Mouse (Mus musculus) MEL-GATA-1-ER (cell line): ENCODE results near the gene Mrpl1.

Experiments used
- DNase-seq: peaks from one replicate; pipeline ENCODE4 v3.0.0-alpha.2; 2012; ENCODE audit warnings: low read depth; ENCODE audit errors: extremely low read depth

The Mrpl1 gene

DNA sequence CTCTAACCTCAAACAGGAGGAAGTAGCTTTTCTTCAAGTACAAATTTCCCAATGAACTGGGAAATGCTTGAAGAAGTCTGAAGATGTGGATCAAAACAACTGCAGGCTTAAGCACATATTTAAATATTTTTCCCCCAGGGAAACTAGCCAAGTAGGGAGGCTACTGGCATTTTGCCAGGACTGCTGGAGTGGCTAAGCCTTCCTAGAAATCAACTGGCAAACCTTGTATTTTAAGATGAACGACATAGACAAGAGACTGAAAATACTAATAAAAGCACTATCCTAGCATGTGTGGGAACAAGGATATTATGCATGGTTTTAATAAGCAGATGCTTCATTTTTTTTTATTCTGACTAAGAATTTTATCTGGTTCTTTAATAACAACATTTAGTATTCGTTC lies 2.4 kb upstream of the Mrpl1 start:
- DNase-seq, result peak; percentile 53

DNA sequence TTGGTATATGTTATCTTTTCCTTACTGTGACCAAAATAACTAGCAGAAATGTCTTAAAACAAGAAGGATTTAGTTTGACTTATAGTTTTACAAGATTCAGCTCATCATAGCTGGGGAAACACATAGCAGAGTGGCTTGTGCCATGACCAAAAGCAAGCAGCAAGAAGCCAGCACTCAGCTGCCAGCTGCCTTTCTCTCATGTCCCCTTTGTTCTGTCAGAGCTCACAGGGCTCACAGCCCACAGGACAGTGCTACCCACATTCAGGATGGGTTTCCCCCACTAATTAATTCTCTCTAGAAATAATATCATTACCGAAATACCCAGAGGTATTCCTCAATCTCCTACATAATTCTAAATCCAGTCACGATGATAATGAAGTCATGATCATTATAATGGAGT lies 1.8 kb upstream of the Mrpl1 start:
- DNase-seq, result no peak

DNA sequence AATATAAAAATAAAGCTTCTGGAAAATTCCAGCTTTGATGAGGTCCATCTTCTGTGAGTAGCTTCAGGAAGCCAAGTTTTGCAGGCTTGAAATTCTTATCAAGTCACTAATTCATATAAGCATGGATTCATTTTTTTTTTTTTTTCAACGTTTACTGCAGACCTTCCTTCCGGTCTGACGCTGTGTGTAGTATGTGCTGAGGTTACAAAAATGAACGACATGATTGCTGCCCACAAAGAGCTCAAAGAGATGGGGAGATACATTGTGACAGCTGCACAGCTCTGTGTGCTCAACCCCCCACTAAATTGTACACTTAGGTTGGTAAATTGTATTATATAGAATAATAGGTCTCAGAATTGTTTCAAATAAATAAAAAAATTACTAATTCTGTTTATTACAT lies 750 bp upstream of the Mrpl1 start:
- DNase-seq, result no peak

DNA sequence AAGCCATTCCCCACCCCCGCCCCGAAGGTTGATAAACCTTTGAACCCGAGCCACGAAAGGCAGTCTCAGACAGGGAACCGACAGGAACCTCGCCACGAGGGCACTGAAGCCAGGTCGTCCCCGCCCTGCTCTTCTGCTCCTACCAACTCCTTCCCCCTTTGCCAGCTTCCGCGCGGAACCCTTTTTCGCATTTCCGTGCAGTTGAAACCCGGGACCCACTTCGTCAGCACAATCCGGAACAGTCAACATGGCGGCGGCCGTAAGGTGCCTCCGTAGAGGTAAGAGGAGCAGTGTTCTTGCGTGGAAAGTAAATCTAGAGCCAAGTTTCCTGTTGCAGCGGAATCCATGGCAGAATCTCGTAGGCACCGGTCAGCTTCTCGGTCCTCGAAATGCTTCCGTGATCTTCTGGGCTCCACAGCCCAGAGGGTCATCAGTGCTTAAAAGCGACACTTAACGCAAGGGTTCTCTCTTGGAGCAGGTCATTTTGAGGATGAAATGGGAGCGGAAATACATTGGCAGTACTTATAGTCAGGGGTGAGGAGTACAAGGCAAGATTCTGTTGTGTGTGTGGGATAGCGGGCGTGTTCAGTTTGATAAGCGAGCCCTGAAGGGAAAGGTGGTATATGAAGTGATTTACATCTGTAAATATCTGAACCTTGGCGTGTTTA lies 757 bp downstream of the Mrpl1 start:
- peak; percentile 89 for DNase-seq

DNA sequence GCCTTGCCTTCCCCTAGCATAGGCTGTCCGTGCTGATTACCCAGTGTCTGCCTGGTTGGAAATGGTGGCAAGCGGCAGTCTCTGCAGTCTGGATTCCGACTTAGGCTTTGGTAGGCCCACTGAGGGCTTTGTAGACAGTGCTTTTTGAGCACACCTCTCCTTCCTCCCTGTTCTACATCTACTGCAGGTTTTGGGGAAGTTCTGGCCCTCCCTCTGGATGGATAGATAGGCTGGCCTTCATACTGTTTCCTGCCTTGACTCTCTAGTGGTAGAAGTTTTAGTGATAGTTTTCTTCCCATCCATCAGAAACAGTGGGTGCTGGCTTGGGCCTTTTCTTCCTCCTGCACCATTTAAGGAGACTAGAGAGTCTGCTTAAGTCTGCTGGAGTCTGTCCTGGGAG lies 9.4 kb downstream of the Mrpl1 start:
- DNase-seq, result peak; percentile 63

DNA sequence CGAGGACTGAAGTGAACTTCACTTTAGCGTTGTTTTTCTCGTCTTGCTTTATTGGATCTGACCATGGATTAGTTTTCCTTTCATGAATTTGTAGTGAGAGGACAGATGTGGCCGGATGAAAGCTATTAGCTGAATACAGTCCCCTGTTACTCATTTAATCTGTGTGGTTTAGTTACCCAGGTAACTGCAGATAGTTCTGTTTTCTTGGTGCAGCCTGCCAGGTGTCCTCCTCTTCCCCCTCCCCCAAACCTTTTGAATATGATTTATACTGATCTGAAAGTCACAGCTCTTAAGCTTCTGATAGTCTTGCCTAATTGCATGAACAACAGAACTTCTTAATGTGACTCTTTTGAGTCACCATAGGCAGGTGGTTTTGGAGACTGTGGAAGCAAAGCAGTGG lies 10.2 kb downstream of the Mrpl1 start:
- no peak for DNase-seq

DNA sequence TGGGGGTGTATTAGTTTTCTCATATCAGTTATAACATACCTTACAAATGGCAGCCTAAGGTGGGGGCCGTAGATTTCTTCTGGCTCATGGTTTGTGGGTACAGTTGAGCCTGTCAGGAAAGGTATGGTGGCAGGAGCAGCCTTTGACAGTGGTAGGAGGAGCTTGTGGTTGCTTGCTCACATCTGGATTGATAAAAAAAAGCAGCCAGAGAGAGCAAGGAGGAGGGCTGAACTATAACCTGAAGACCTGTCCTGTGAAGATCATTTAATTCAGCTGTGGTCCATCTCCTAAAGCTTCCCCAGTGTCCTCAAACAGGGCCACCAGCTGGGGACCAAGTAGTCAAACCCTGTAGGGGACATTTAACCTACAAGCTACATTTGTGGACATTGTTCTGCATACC lies 12.0 kb downstream of the Mrpl1 start:
- DNase-seq, result no peak

DNA sequence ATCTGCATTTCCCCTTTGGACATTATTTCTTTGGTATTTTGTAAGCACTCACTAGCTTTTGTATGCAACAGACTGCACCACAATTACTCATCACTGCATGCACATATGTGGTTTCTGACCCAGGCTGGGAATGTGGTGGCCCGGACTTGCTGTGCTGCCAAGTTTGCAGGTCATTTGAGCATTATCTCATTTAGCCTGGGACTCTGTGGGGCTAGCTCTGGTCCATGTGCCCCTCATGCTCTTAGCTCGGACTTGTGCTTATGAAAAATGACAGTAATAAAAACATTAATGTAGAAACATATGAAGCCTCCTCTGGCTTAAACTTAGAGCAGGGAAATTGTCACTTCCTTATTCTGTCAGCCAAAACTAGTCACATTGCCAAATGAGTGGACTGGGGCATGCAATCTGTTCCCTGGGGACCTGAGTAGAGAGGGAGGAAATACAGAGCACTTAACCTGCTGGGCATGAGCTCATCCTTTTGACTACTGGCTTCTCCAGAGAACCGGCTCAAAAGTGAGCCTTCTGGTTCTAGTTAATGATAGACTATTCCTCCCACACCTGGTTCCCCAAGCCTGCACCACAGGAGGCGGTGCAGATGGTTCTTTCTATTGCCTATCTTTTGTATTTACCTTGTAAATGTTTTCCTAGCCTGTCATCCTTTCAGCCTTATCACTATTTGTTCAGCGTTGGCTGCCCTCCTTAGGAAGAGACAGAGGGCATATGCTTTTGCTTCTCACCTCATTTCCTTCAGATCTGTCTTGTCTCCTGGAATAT lies 12.7 kb downstream of the Mrpl1 start:
- DNase-seq, result peak; percentile 54

DNA sequence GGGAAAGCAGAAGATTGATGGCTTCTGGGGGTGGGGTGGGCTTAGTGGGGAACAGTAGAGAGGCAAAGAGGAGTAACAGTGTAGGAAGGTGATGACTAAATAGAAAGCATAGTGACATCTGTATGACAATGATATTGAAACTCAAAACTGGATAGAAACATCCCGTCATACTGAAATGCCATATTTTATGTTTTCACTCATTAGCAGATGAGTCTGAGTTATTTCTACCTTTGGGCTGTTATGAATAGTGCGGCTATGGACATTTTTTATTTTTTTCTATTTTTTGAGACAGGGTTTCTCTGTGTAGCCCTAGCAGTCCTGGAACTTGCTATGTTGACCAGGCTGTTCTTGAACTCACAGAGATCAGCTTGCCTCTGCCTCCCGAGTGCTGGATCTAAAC lies 13.7 kb downstream of the Mrpl1 start:
- DNase-seq, result no peak

DNA sequence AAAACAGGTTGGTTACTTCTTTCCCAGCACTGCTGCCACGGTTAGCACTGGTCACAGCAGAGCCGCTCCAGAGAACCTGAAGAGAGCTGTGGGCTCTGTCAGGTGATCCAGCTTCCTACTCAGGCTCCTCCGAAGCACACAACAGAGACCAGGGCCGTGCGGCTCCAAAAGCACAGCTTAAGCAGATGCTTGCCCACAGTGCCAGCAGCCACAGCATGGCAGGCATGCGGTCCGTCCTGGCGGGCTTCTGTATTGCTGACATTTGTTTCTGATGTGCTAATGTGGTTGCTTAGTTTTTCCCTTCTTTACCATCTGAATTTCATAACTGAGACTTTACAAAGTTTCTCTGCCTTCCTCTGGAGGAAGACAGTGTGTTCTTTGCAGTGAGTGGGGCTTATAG lies 17.2 kb downstream of the Mrpl1 start:
- no peak for DNase-seq

DNA sequence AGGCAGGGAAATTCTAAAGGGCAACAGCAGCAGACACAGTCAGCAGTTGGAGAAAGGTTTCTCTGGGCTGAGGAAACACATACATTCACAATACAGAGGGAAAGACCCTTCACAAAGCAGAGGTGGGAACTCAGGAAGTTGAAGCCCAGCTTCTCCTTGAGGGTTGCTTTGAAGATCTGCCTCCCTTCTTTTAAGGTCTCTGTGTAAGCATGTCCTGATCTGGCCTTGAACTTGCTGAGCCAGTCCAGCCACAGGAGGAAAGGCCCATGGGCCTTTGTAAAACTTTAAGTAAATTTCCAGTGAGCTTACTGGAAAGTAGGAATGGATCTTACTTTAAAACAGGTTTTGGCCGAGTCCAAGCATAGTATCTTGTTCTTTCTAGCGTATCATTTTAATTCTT lies 19.7 kb downstream of the Mrpl1 start:
- no peak for DNase-seq

DNA sequence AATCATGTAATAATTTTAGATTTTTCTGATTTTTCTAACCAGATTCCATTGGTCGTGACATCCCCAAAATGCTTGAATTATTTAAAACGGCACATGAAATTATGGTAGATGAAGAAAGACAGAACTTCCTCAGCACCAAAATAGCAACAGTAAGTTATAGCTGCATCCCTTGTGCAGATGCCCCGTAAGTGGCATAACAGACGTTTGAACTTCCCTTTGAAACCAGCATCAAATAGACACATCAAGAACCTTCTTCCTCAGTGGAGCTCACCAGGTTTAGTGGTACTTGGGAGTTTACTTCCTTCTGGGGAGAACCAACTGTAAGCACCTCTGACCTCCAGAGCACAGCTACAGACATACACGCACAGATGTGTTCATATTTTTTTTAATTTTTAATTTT lies 29.5 kb downstream of the Mrpl1 start:
- no peak for DNase-seq

DNA sequence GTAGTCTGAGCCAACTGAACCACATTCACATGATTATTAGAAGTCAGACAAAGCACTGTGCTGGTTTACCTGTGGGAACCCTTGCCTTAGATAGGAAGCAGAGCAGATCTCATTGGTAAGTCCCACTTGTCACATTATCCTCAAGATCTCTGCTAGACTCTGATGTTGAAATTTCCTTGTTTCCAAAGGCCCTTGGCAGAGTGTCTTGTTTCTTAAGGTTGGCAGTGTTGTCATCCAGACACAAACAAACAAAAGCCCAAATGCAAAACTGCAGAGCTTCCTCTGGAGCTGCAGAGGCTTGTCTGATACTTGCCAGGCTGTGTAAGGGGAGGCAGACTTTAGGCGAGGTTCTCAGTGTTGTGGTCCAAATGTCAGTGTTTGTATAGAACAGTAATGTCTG lies 31.6 kb downstream of the Mrpl1 start:
- no peak for DNase-seq

DNA sequence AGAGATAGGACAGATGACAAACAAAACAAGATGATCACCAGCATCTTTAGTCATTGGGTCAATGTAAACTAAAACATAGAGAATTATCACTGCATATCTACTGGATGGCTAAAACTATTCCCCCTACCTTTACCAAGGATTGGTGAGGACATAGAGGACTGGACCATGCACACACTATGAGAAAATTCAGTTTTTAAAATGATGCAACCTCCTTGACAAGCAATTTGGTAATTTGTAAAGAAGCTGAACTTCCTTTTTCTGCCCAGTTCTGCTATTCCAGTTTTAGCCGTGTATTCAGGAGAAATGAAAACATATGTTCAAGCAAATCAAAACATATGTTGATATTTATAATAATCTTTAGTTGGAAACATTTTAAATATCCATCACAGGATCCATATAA lies 35.2 kb downstream of the Mrpl1 start:
- DNase-seq, result no peak

DNA sequence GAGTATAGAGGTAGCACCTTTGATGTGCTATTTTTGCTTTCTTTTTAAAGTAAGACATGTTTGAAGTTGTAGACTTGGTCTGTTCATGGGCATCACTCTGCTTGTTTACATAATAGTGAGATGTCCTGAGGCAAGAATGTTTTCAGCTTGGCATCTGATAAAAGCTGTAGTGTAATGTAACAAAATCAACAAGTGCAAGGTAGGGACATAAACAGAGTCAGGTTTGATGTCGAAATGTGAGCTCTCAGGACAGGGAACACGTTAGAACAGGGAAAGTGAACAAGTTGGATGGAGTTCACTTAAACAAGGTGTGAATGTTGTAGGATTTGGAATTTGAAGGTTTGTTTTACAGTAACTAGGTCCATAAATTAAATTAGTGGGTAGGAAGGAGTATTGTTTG lies 44.7 kb downstream of the Mrpl1 start:
- DNase-seq, result no peak

DNA sequence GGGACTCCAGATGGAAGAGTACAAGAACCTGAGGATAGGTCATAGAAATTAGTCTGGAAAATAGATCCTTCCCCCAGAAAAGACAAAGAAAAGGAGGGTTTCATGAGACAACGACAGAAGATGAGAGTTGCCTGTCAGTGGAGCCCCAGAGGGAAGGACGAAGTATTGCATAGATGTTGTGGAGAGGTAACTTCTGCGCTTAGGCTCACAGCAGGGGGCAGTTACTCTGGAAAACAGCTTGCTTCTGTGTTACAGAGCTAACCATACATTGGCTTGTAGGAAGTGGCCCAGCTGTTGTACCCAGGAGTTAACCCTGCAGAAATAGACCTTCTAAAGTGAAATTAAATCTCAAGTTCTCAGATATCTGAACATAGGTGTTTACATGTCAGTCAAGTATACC lies 45.9 kb downstream of the Mrpl1 start:
- DNase-seq, result no peak

DNA sequence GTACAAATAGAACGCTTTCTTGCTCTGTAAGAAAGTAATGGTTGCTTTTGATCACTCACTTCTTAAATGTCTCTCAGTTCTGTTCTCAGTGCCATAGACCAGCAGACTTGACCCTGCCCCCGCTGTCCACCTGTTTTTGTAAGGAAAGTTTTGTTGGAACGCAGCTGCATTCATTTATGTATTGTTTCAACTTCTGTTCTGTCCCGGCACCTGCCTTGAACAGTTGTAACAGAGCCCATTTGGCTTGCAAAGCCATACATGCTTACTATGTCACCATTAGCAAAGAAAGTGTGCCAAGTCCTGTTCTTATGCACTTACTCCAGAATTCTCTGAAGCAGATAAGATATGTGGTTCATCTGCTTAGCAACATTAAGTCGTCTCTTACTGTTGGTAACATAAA lies 48.9 kb downstream of the Mrpl1 start:
- no peak for DNase-seq

DNA sequence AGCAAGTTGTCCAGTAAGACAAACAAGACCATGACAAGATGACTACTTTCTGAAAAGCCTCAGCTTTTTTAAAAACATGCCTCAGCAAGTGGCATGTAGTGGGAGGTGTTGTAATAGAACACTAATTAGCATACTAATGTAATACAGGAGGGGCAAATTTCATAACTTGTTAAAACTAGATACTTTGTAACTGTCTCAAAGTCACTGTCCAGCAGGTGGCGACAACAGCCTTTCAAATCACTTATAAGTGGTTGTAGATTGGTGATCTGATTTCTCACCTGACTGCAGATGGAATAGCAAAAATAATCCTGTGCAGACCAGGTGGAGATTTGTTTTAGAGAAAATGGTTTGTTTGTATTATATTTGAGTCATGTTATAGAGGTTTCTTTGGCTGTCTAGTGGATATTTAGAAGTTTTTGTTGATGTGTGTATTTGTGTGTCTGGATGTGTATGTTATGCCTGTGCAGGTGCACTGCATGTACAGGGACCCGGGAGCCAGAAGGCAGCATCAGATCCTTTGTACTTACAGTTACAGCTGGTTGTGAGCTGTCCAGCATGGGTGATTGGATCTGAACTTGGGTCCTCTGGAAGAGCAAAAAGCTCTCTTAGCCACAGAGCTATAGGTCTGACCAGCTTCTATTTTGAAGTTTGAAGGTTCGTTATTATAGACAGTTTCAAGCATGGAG lies 57.9 kb downstream of the Mrpl1 start:
- DNase-seq, result peak; percentile 27

DNA sequence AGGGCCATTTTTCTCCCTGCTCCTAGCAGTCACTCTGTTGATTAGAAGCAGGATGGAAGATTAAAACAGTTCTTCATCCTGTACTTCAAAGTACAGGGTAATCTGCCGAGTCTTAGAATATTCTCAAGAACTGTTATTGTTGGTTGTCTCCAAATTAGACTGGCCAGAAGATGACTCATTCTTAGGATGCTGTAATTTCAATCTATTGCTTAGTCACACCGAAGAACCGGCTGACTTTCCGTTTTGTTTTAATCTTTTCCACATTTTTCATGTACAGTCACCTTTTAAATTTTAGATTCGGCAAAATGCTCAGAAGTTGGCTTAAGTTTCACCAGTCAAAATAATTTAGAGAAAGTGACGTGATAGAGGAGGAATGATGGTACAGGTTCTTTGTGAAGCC lies 61.8 kb downstream of the Mrpl1 start:
- DNase-seq, result no peak

DNA sequence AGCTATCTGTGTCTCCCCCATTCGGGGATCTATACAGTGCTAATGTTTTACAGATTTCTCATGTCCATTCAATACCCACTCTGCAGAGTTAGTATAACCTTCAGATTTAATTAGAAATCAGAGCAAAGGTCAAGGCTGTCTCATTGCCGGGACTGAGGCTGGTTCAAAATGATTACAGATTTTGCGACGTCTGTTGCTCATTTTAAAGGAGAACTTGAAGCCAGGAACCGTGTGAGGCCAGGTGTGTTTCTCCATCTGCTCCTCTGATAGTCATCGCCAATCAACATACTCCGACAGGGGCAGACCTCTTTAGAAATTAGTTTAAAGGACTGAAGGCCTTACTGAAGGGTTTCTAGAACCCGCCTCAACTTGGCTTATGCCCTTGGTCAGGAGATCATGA lies 96.5 kb downstream of the Mrpl1 start:
- no peak for DNase-seq

DNA sequence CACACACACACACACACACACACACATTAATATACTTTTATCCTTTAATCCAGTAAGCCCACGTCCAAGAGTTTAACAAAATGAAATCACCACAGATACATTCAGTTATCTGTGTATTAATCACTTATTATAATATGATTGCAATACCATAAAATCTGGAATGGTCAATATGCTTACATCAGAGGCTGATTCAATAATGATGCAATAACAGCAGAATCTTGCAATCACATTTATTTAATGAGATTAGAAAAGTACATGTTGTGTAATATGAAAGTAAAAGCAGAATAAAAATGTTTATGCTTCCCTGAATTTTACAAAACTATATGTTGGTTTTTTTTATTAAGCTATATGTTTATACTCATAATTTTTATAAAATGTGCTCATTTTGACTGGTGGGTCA lies 97.0 kb downstream of the Mrpl1 start:
- DNase-seq, result no peak

DNA sequence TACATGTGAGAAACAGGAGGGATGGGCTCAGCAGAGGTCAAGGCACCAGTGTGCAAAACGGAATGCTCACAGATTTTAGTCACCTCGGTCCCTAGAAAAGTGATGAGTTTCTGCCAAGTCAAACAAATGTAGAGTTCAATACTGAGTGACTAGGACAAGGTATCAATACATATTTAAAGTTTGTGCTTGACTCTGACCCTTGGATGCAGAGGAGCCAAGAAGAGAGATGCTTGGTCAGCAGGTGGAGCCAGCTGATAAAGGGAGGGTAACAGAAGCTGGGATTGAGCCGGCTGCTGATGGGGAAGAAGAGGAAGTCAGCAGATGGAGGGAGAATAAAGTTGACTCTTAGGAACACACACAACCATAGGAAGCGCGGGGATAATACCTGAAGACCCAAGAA lies 97.5 kb downstream of the Mrpl1 start:
- peak; percentile 6 for DNase-seq

DNA sequence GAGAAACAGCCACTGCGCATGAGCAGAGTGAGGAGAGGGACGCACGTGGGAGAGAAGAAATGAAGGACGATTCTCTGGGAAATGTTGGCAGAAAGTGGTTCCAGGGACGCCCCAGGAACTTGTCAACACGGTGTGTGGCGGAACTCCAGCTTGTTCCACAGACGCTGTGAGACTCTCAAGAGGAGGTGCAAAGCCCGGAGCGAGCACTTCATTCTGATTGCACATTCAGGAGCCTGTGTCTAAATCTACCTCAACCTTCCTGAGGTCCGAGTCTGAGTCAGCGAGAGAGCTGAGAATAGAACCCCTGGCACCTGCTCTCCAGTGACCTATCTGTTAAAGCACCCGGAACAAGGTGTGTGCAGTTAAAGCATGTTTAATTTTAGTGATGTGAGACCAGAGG lies 98.8 kb downstream of the Mrpl1 start:
- DNase-seq, result no peak
